Mouse (Mus musculus) MEL (cell line): Measurements from ENCODE around the gene Brpf3.

ENCODE experiments used
- HCFC1 ChIP-seq: IDR thresholded peaks from 2 replicates; pipeline ENCODE4 v1.6.1; 2012; ENCODE audit warnings: low read depth, mild to moderate bottlenecking, inconsistent platforms, low read length, improper control_type of control experiment, moderate library complexity
- MAX ChIP-seq: IDR thresholded peaks from 2 replicates; pipeline ENCODE4 v1.6.1; 2011; ENCODE audit warnings: low read length, improper control_type of control experiment

DNA sequence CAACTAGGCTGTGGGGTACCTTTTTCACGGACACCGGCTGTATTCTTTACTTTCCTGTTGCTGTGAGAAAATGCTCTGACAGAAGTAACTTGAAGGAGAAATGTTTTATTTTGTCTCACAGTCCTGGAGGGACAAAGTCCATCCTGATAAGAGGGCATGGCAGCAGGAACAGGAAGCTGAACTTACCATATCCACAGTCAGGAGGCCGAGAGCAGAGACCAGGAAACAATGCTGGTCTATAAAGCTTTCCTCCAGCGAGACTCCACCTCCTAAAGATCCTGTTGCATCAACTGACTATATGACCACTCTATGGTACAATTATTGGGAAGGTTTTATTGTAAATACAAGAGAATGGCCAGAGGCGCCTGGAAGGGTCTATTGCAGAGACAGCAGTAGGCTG is 42.8 kb downstream of the Brpf3 start:
- TF ChIP-seq MAX, result no peak
- no peak for TF ChIP-seq HCFC1
